Mouse (Mus musculus) neural tube, embryonic 15.5 days (tissue): Measurements from ENCODE around the gene Pla2g2e. TPM values are rescaled to one million over a fixed set of nuclear protein-coding genes. Genes with fewer than 3 reads are reported as not detected.

Experiments used
- ATAC-seq: fragments of 200-750 bp; cut with Nextera tagmentation; 2 replicates; pipeline ENCODE4 v1.8.0; 2017; ENCODE audit warnings: mild to moderate bottlenecking, moderate TSS enrichment, moderate library complexity; ENCODE audit not compliant: low FRiP score
- H3K27ac ChIP-seq: fragments of 300-500 bp; sonication (generic); replicated peaks from 2 replicates; pipeline ENCODE4 v1.5.1; 2015; ENCODE audit warnings: mild to moderate bottlenecking, inconsistent platforms
- H3K27me3 ChIP-seq: fragments of 300-500 bp; sonication (generic); replicated peaks from 2 replicates; pipeline ENCODE4 v1.6.1; 2015; ENCODE audit warnings: inconsistent platforms
- H3K36me3 ChIP-seq: fragments of 300-500 bp; sonication (generic); 2 replicates; pipeline ENCODE4 v1.6.1; 2015; ENCODE audit warnings: inconsistent platforms
- H3K4me1 ChIP-seq: fragments of 300-500 bp; sonication (generic); 2 replicates; pipeline ENCODE4 v1.6.1; 2015; ENCODE audit warnings: inconsistent platforms
- H3K4me2 ChIP-seq: fragments of 300-500 bp; sonication (generic); 2 replicates; pipeline ENCODE4 v1.6.1; 2015; ENCODE audit warnings: inconsistent platforms, mild to moderate bottlenecking, moderate library complexity
- H3K4me3 ChIP-seq: fragments of 300-500 bp; sonication (generic); replicated peaks from 2 replicates; pipeline ENCODE4 v1.5.1; 2015; ENCODE audit warnings: mild to moderate bottlenecking, inconsistent platforms
- H3K9ac ChIP-seq: fragments of 300-500 bp; sonication (generic); replicated peaks from 2 replicates; pipeline ENCODE4 v1.6.1; 2015; ENCODE audit warnings: mild to moderate bottlenecking, inconsistent platforms
- H3K9me3 ChIP-seq: fragments of 300-500 bp; sonication (generic); replicated peaks from 2 replicates; pipeline ENCODE4 v1.6.1; 2016; ENCODE audit warnings: inconsistent platforms
- WGBS: fragments of 180-500 bp; shearing (Covaris S2); methylation state at CpG from one replicate; pipeline ENCODE4 v1.1.7; 2015; ENCODE audit warnings: mixed read lengths; 5-methylcytosine and 5-hydroxymethylcytosine counted together
- polyA plus RNA-seq: library from polyadenylated mRNA; unstranded; fragments of >200 nt; fragmentation: Nextera tagmentation; extraction: Ambion mirVana; gene quantifications from 2 replicates; pipeline ENCODE4 v1.2.1, GENCODE M21; 2015

Pla2g2e gene
- polyA plus RNA-seq, 1 experiment from 2014 or later, result not detected

DNA sequence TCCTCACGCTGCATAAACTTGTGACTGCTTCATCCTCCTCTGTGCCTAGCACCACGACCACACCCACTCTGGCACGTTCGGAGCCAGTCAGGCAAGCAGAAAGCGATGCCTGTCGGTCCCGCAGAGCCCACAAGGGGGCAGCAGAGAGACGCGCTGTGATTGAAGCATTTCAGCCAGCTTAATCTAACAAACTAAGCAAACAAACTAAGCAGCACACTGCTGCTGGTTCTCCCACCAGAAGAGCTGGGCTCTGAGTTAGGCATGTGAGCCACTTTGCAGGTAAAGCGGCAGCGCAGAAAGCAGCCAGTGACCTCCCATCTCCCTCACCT, 44.4 kb downstream of the Pla2g2e start:
- Histone ChIP-seq H3K9ac (peak overlapping the region; percentile 26), H3K4me3 (peak overlapping the region; percentile 31), H3K9me3 (no peaks in the 10 kb centered on the region), H3K27ac (peak overlapping the region; percentile 70), H3K36me3 (no peaks in the 10 kb centered on the region), H3K4me2 (peak overlapping the region; percentile 59), H3K4me1 (peaks cover 18% of the 10 kb centered on the region), H3K27me3 (0 out of 2 replicates have a peak, but pooled peaks cover 3% of the 10 kb centered on the region)
- peak; percentile 89 for ATAC-seq
- WGBS, result 1% methylated on average over 11 of the region's 11 CpGs

DNA sequence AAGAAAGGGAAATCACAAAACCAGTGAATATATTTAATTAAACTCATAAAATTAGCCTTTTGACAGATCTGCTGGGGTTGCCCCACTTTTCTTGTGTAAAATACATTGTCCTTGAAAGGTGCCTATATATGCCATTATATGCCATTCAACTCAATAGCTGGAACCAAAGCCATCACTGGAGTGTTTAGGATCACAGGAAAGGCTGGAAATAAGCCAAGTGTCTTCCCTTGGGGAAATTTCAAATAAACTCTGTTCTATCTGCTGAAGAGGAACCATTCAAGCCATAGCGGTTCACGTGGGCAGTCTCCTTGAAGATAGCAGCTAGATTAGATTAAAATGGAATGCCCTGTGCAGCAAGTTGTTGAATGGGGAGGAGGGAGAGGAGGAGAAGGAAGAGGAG, 47.8 kb downstream of the Pla2g2e start:
- H3K27me3 ChIP-seq, result 0 out of 2 replicates have a peak, but pooled peaks cover 6% of the 10 kb centered on the region
- H3K27ac ChIP-seq, result no peak overlapping the region
- no peaks in the 10 kb centered on the region for H3K36me3 ChIP-seq
- H3K9me3 ChIP-seq, result no peaks in the 10 kb centered on the region
- WGBS, result 35% methylated on average over 2 of the region's 2 CpGs
- no peak overlapping the region for H3K4me2 ChIP-seq
- ATAC-seq, result no peak
- H3K4me1 ChIP-seq, result peaks cover 18% of the 10 kb centered on the region
- no peak overlapping the region for H3K9ac ChIP-seq
- H3K4me3 ChIP-seq, result no peak overlapping the region

Other genes with a start within 250 kb of the Pla2g2e start
- 0.64 and 1.2 TPM in 2 replicates for gene Vwa5b1, start 242.1 kb upstream of the Pla2g2e start, polyA plus RNA-seq
- 0.42 and 0.60 TPM in 2 replicates for gene Pla2g2c, start 153.2 kb upstream of the Pla2g2e start, polyA plus RNA-seq
- gene Ubxn10, start 140.8 kb upstream of the Pla2g2e start, polyA plus RNA-seq, result 2.5 and 2.6 TPM in 2 replicates
- 0.23 TPM in 1 of 2 replicates, not detected in the other for gene Pla2g2f, start 120.3 kb upstream of the Pla2g2e start, polyA plus RNA-seq
- gene Pla2g2d, start 102.2 kb upstream of the Pla2g2e start, polyA plus RNA-seq, result 0.72 and 1.5 TPM in 2 replicates
- 0.24 and 0.79 TPM in 2 replicates for gene Pla2g5, start 14.5 kb upstream of the Pla2g2e start, polyA plus RNA-seq
- gene Gm13030, start 4.0 kb upstream of the Pla2g2e start, polyA plus RNA-seq, result not detected in 2 replicates
- gene Otud3, start 36.0 kb downstream of the Pla2g2e start, polyA plus RNA-seq, result 2.2 and 3.7 TPM in 2 replicates
- 3.5 TPM in 1 of 2 replicates, not detected in the other for gene Rnf186, start 89.2 kb downstream of the Pla2g2e start, polyA plus RNA-seq
- gene Tmco4, start 94.9 kb downstream of the Pla2g2e start, polyA plus RNA-seq, result 1.2 and 3.7 TPM in 2 replicates
- gene Htr6, start 197.6 kb downstream of the Pla2g2e start, polyA plus RNA-seq, result 0.80 and 1.0 TPM in 2 replicates
- gene Nbl1, start 215.1 kb downstream of the Pla2g2e start, polyA plus RNA-seq, result 47.9 and 51.2 TPM in 2 replicates